Mouse (Mus musculus) hindlimb bud, embryonic 11.5 days (tissue): ENCODE results near the gene Slc9b1.

Experiments
- DNase-seq: peaks from one replicate; pipeline ENCODE4 v3.0.0-alpha.2; 2012; ENCODE audit warnings: low read depth, low spot score; ENCODE audit errors: extremely low spot score

Slc9b1 gene

GRCm38 (mm10) chr3:135437758-135438495 is 90.1 kb downstream of the Slc9b1 start, which contains the start of gene Ube2d3:
Gene Ube2d3 (plus strand): TSS chr3:135438149.
- DNase-seq: peak; percentile 91

- DNase-seq: peak; percentile 47
These were observed 90.7 kb downstream of the Slc9b1 start for GRCm38 (mm10) chr3:135438531-135438912.

DNA sequence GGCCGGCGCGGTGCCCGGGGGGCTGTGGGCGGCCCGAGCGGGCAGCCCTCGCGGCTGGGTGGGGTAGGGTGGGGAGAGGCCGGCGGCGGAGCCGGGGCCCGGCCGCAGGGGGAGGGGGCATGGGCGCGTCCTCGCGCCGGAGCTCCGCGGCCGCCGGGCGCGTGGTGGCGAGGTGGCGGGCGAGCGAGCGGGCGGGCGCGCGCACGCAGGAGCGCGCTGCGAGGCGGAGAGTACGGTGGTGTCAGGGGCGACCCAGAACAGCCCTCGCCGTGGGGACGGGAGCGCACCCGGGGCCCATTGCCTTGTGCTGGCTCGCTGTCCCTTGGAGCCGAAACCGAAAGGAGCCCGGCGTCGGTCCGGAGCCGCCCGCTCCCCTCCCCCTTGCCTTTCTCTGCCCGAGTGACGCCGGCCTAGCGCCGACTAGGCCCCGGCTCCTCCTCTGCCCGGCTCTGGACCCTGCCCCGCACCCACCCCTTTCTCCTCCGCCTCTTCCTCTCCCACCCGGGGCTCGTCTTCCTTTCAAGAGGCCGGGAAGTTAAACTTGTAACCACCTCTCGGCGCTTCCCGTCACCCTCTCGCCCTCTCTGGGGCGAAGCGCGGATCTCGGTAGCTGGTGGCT is 91.2 kb downstream of the Slc9b1 start:
- DNase-seq: no peak

DNA sequence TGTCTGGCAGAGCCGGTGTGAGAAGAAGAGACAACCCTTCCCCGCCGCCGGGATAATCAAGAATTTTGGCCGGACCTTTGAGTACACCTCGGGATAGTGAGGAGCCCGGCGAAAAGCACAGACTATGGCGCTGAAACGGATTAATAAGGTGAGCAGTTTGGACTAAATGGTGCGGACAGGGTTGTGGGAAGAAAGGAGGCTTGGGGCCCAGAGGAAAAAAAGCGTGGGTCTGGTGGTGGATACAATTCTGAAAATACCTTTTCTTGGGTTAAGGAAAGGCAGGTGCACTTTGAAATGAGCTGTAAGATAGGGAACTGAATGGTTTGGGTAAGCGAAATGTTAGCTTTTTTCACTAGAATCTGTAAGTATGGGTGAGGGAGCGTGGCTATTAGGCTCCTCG is 91.8 kb downstream of the Slc9b1 start:
- no peak for DNase-seq

GRCm38 (mm10) chr3:135440221-135440620 is 92.4 kb downstream of the Slc9b1 start:
- DNase-seq: no peak

- DNase-seq: no peak
These were observed 92.8 kb downstream of the Slc9b1 start for GRCm38 (mm10) chr3:135440621-135441020.

GRCm38 (mm10) chr3:135444930-135445329 is 97.1 kb downstream of the Slc9b1 start:
- no peak for DNase-seq
